Mouse (Mus musculus): ENCODE results near the gene Ffar1.

Gene Ffar1

GRCm38 (mm10) chr7:30863386-30863785 lies 2.0 kb upstream of the Ffar1 start:
- no peak for TF ChIP-seq GATA4 (IDR thresholded peaks at IDR 0.05; ENCODE audit: insufficient replicate concordance, low read length)

DNA sequence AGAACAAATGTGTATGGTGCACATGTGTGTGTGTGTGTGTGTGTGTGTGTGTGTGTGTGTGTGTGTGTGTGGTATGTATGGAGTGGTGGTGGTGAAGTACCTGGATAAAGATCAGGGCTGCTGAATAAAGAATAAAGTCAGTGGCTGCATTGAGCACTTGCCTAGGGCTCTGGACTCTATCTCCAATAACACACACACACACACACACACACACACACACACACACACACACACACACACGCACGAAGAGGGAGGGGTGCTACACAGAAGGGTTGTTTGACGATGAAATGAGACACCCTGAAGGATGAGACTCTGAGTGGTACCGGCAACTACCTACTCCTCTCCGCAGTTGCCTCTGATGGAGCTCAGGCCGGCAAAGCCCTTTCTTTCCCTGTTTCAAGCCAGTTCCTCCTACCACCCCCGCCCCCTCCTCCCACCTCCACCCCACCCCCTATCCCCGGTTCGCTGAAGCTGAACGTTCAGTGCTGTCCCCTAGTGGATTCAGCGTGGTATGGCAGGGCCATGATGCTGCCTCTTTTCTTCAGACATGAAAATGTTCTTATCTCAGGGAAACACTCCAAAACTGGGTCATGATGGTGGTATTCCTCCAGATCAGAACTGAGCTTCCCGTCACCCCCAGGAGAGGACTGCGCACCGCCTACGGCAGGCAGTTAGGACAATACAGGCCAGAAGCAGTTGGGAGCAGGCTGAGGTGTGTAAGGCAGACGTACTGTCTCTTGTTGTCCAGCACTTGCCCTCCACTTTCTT lies 1.5 kb downstream of the Ffar1 start:
- TF ChIP-seq GATA4 (IDR thresholded peaks at IDR 0.05; ENCODE audit: insufficient replicate concordance, low read length) = no peak

- no peak for TF ChIP-seq GATA4 (IDR thresholded peaks at IDR 0.05; ENCODE audit: insufficient replicate concordance, low read length)
Observed at GRCm38 (mm10) chr7:30859290-30859634, 2.1 kb downstream of the Ffar1 start.

DNA sequence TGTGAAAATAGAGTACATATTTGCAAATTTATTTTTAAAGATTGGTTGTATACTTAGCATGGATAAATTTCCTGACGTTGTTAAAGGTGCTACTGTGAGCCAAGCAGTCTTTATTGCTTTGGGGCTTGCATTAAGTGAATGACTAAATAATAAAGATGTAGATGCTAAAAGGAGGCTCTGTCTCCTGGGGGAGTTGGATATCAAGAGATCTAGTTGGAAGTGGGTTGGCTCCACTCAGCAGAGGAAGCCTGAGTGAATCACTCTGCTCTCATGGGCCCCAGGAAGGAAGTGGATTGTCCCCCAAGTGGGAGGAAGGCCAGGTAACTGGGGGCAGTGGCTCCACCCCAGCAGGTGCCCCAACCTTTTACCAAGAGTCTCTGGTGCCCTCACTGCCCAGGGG lies 3.6 kb downstream of the Ffar1 start:
- TF ChIP-seq GATA4 (IDR thresholded peaks at IDR 0.05; ENCODE audit: insufficient replicate concordance, low read length) = no peak

DNA sequence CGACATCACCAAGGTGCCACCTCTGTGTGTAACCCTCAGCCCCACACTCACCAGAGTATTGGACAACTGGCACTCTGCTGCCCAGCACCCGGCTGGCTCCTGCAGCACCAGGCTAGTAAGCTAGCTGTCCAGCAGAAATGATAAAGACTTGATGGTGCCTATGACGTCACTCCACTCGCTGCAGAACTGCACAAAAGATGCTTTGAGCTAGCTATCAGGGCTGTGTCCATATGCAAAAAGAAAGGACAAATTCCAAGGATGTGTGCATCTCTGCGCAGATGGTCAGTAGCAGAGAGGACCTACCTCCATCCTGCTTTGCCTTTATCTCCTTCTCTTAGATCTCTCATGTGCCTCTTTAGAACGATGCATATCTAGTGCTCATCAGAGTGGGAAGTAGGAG lies 5.3 kb downstream of the Ffar1 start, which contains the start of gene Ffar3:
Gene Ffar3 (minus strand): TSS at position 101 of the 400 bp plus-strand sequence.
- TF ChIP-seq GATA4 (IDR thresholded peaks at IDR 0.05; ENCODE audit: insufficient replicate concordance, low read length) = no peak

- no peak for TF ChIP-seq GATA4 (IDR thresholded peaks at IDR 0.05; ENCODE audit: insufficient replicate concordance, low read length)
Observed at GRCm38 (mm10) chr7:30851421-30851820, 9.9 kb downstream of the Ffar1 start.

- TF ChIP-seq GATA4 (IDR thresholded peaks at IDR 0.05; ENCODE audit: insufficient replicate concordance, low read length) = no peak
Observed at GRCm38 (mm10) chr7:30847934-30848333, 13.4 kb downstream of the Ffar1 start.

DNA sequence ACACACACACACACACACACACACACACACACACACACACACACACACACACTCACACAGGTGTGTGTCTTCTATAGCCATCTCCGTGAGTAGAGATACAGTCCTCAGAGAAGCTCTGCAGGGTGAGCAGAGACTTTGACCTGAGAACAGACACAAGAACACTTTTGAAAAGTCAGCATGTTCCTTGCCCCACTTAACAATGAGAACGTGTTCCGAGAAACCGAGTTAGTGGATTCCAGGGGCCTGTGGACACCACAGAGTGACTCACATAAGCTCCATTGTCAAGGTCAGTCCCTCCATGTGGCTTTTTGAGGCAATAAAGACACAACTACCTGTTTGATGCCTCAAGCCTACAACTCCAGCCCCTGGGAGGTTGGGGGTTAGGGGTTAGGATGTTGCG lies 14.0 kb downstream of the Ffar1 start:
- TF ChIP-seq GATA4 (IDR thresholded peaks at IDR 0.05; ENCODE audit: insufficient replicate concordance, low read length) = no peak

GRCm38 (mm10) chr7:30846505-30847053 lies 14.8 kb downstream of the Ffar1 start:
- no peak for TF ChIP-seq GATA4 (IDR thresholded peaks at IDR 0.05; ENCODE audit: insufficient replicate concordance, low read length)

DNA sequence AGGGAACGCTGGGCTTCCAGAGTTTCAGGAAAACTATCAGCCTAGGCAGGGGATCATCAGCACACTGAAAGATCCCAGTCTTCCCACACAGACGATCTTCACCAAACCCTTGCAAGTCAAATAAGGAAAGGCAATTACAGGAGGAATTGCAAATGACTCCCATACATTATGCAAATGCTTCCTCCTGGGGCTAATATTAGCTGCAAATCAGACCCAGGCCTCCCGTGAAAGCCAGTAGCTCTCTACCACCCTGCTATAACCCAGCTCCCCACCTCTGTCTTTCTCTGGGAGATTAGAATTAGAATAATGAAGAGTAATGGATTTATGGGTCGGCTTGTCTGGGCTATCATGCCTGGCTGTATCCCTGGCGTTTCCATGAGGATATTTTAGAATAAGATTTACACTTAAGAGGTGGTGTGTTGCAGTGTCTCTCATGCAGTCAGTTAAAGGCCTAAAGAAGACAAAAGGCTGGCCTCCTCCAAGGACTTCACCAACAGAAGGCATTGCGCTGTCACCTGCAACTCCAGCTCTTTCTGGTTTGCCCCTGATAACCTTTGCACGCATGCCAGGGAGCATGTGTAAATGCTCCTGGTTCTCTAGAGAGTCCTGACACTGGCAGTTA lies 16.6 kb downstream of the Ffar1 start:
- no peak for TF ChIP-seq GATA4 (IDR thresholded peaks at IDR 0.05; ENCODE audit: insufficient replicate concordance, low read length)

- TF ChIP-seq GATA4 (IDR thresholded peaks at IDR 0.05; ENCODE audit: insufficient replicate concordance, low read length) = no peak
Observed at GRCm38 (mm10) chr7:30842092-30842491, 19.3 kb downstream of the Ffar1 start.

DNA sequence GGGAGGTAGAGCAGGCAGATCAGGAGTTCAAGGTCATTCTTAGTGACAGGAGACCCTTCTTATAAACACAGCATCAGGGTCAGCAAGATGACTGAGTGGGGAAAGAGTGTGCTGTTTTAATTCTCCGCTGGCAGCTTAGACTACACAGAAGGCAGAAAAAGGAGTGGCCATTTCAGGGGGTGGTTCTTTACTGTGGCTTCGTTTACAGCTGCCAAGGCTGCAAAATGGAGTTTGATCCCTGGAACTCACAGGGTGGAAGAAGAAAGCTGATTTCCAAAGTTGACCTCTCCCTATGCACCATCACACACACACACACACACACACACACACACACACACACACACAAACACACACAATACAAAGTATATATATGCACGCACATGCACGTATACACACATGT lies 20.0 kb downstream of the Ffar1 start:
- TF ChIP-seq GATA4 (IDR thresholded peaks at IDR 0.05; ENCODE audit: insufficient replicate concordance, low read length) = no peak

GRCm38 (mm10) chr7:30840306-30840705 lies 21.1 kb downstream of the Ffar1 start:
- TF ChIP-seq GATA4 (IDR thresholded peaks at IDR 0.05; ENCODE audit: insufficient replicate concordance, low read length) = no peak

- TF ChIP-seq GATA4 (IDR thresholded peaks at IDR 0.05; ENCODE audit: insufficient replicate concordance, low read length) = no peak
Observed at GRCm38 (mm10) chr7:30837277-30837676, 24.1 kb downstream of the Ffar1 start.

GRCm38 (mm10) chr7:30832261-30832660 lies 29.1 kb downstream of the Ffar1 start:
- no peak for TF ChIP-seq GATA4 (IDR thresholded peaks at IDR 0.05; ENCODE audit: insufficient replicate concordance, low read length)

DNA sequence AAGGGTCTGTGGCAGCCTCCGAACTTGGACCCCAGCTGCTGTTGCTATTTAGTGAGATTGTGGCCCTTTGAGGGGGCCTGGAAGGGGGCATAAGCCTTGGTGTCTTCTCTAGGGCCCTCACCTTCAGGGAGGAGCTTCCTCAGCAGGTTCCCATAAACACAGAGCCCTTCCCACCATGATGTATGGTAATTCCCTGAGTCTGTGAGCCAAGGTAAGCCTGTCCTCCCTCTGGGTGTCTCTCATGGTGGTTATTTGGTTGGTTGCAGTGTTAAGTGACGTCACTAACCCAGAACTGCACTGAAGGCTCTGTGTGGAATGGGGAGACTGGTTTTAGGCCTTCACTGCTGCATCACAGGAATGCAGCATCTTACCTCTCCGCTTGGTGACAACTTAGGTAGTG lies 31.9 kb downstream of the Ffar1 start:
- TF ChIP-seq GATA4 (IDR thresholded peaks at IDR 0.05; ENCODE audit: insufficient replicate concordance, low read length) = no peak
